Mouse (Mus musculus) monocyte, adult 2 months (primary cell): ENCODE results near the gene Cts6.
"Not testable (repeated sequence)": the region's sequence is repeated elsewhere in the genome, so short reads cannot be mapped to it uniquely, and the experiment has no call there.

Experiments
- DNase-seq, 2 experiments: peaks; one replicate each; pipeline ENCODE4 v3.0.0; 2022; ENCODE audit warnings: low spot score in 2 of 2, low read depth in 1 of 2

Cts6 gene

GRCm38 (mm10) chr13:61203310-61203709 lies at the start of gene Cts6:
Gene Cts6, minus strand, starts transcription at chr13:61203410.
- no peak for DNase-seq

GRCm38 (mm10) chr13:61241076-61241947 lies 38.1 kb upstream of the Cts6 start:
- DNase-seq = no peak

- not testable (repeated sequence) for DNase-seq
Observed at GRCm38 (mm10) chr13:61185151-61185933, 17.9 kb downstream of the Cts6 start.

GRCm38 (mm10) chr13:61164622-61165021 lies 38.6 kb downstream of the Cts6 start:
- DNase-seq = no peak

GRCm38 (mm10) chr13:61164156-61164555 lies 39.1 kb downstream of the Cts6 start, which contains the start of gene Ctsr:
Gene Ctsr, minus strand, starts transcription at chr13:61164256.
- no peak for DNase-seq
